Mouse (Mus musculus) right cerebral cortex, postnatal 36 days (tissue): Measurements from ENCODE around the gene Zfp963.
A peak's percentile ranks its signal among the peaks of the same experiment; 100 is the strongest.

ENCODE experiments used
- DNase-seq, 2 experiments: peaks; one replicate each; pipeline ENCODE4 v3.0.0; 2022; ENCODE audit warnings: low spot score in 2 of 2, mixed read lengths in 1 of 2

The Zfp963 gene

GRCm38 (mm10) chr8:69749544-69750454, at the start of gene Zfp963:
TSS of gene Zfp963 (minus strand) at chr8:69749970.
- DNase-seq, result peak; percentile 93 to 94

- no peak for DNase-seq
Observed at GRCm38 (mm10) chr8:69799261-69799660, 49.5 kb upstream of the Zfp963 start.

GRCm38 (mm10) chr8:69797661-69798060, 47.9 kb upstream of the Zfp963 start:
- no peak for DNase-seq

- no peak for DNase-seq
Observed at GRCm38 (mm10) chr8:69796721-69797345, 47.1 kb upstream of the Zfp963 start.

- DNase-seq, result no peak
Observed at GRCm38 (mm10) chr8:69794901-69795300, 45.1 kb upstream of the Zfp963 start.

GRCm38 (mm10) chr8:69794096-69794495, 44.3 kb upstream of the Zfp963 start:
- no peak for DNase-seq

- DNase-seq, result no peak
Observed at GRCm38 (mm10) chr8:69793666-69794065, 43.9 kb upstream of the Zfp963 start.

GRCm38 (mm10) chr8:69791415-69792068, 41.8 kb upstream of the Zfp963 start:
- DNase-seq, result no peak

- peak; percentile 78 to 86 for DNase-seq
Observed at GRCm38 (mm10) chr8:69790773-69791367, 41.1 kb upstream of the Zfp963 start, which contains the start of the genes Atp13a1 and Zfp866. TSS of gene Atp13a1 (plus strand) at chr8:69791163. TSS of gene Zfp866 (minus strand) at chr8:69791178.

- no peak for DNase-seq
Observed at GRCm38 (mm10) chr8:69790364-69790763, 40.6 kb upstream of the Zfp963 start.

GRCm38 (mm10) chr8:69789731-69790130, 40.0 kb upstream of the Zfp963 start:
- DNase-seq, result no peak

- DNase-seq, result no peak
Observed at GRCm38 (mm10) chr8:69789105-69789504, 39.3 kb upstream of the Zfp963 start.

- no peak for DNase-seq
Observed at GRCm38 (mm10) chr8:69777111-69777510, 27.3 kb upstream of the Zfp963 start.

GRCm38 (mm10) chr8:69775149-69775534, 25.4 kb upstream of the Zfp963 start:
- DNase-seq, result no peak

GRCm38 (mm10) chr8:69774503-69775148, 24.9 kb upstream of the Zfp963 start, which contains the start of gene Gm20422:
TSS of gene Gm20422 (minus strand) at chr8:69774886.
- DNase-seq, result peak; percentile 87 to 93

- no peak for DNase-seq
Observed at GRCm38 (mm10) chr8:69772106-69772505, 22.3 kb upstream of the Zfp963 start.

GRCm38 (mm10) chr8:69771221-69771620, 21.5 kb upstream of the Zfp963 start:
- DNase-seq, result no peak

- DNase-seq, result no peak
Observed at GRCm38 (mm10) chr8:69761814-69762445, 12.2 kb upstream of the Zfp963 start.

GRCm38 (mm10) chr8:69758316-69758715, 8.5 kb upstream of the Zfp963 start:
- no peak for DNase-seq

GRCm38 (mm10) chr8:69752437-69752836, 2.7 kb upstream of the Zfp963 start:
- DNase-seq, result no peak

GRCm38 (mm10) chr8:69741231-69741630, 8.5 kb downstream of the Zfp963 start:
- DNase-seq, result no peak
